Mouse (Mus musculus) E14TG2a.4 (cell line): ENCODE results near the gene Zfp668.

Experiments used
- H3K27me3 ChIP-seq: 2 replicates; pipeline ENCODE4 v1.6.1; 2014; ENCODE audit warnings: low read length, control low read depth; ENCODE audit not compliant: insufficient read depth
- H3K36me3 ChIP-seq: 2 replicates; pipeline ENCODE4 v1.6.1; 2014; ENCODE audit warnings: low read length, control low read depth; ENCODE audit not compliant: insufficient read depth
- H3K4me1 ChIP-seq: replicated peaks from 2 replicates; pipeline ENCODE4 v1.6.1; 2014; ENCODE audit warnings: low read depth, low read length, control low read depth
- H3K4me3 ChIP-seq: replicated peaks from 2 replicates; pipeline ENCODE4 v1.5.1; 2014; ENCODE audit warnings: mild to moderate bottlenecking, low read length
- H3K9me3 ChIP-seq: 2 replicates; pipeline ENCODE4 v1.6.1; 2014; ENCODE audit warnings: low read length, control low read depth
- CTCF ChIP-seq: conservative IDR thresholded peaks from 2 replicates; pipeline ENCODE4 v1.5.1; 2014; ENCODE audit warnings: low read length
- NANOG ChIP-seq: IDR thresholded peaks from 2 replicates; pipeline ENCODE4 v1.6.1; 2014; ENCODE audit warnings: borderline replicate concordance, low read length, mixed read lengths
- POU5F1 ChIP-seq: IDR thresholded peaks from 2 replicates; pipeline ENCODE4 v1.6.1; 2014; ENCODE audit warnings: low read length, borderline replicate concordance

Zfp668 gene

GRCm38 (mm10) chr7:127870136-127870821, 6.3 kb downstream of the Zfp668 start:
- TF ChIP-seq POU5F1 (no peak), CTCF (peak; percentile 40)
- Histone ChIP-seq H3K4me3 (no peak overlapping the region), H3K36me3 (peaks cover 66% of the 10 kb centered on the region), H3K9me3 (no peaks in the 10 kb centered on the region), H3K4me1 (peaks cover 71% of the 10 kb centered on the region), H3K27me3 (peaks cover 17% of the 10 kb centered on the region)

DNA sequence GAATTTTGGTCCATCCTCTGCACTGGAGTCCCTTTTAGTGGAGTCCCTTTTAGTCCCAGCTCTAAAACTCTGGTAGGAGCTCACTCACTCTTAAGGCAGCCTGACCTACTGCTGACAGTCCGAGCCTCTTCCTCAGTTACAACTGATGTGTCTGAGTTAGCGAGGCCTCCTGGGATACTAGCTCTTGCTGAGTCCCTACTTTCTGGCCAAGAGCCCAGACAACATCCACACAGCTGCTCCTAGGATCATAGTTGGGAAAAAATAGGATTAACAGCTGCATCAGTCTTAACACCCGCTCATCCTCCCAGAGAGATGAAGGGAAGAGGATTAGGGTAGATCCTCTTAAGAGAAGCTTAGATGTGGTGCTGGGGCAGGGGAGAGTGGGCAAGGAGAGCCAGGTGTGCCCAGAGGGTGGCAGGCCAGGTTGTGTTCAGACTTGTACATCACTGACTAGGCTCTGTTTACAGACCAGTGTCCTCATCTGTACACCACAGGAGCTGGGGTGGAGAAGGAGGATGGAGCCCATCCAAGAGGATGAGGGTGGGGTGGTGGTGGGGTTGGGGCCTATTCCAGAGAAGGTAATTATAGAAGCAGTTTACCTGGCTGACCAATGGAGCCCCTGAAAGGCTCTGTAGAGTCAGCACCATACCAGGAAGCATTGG, 7.3 kb downstream of the Zfp668 start:
- Histone ChIP-seq H3K4me1 (peaks cover 61% of the 10 kb centered on the region), H3K9me3 (no peaks in the 10 kb centered on the region), H3K27me3 (peaks cover 17% of the 10 kb centered on the region), H3K36me3 (peaks cover 63% of the 10 kb centered on the region), H3K4me3 (no peak overlapping the region)
- TF ChIP-seq POU5F1 = no peak
- no peak for TF ChIP-seq NANOG
- TF ChIP-seq CTCF = no peak

- Histone ChIP-seq H3K36me3 (peaks cover 48% of the 10 kb centered on the region), H3K9me3 (no peaks in the 10 kb centered on the region), H3K4me1 (peaks cover 51% of the 10 kb centered on the region), H3K4me3 (peak overlapping the region; percentile 68), H3K27me3 (peaks cover 17% of the 10 kb centered on the region)
- no peak for TF ChIP-seq CTCF
- TF ChIP-seq NANOG = no peak
- TF ChIP-seq POU5F1 = no peak
Observed at GRCm38 (mm10) chr7:127867641-127868040, 9.0 kb downstream of the Zfp668 start.

DNA sequence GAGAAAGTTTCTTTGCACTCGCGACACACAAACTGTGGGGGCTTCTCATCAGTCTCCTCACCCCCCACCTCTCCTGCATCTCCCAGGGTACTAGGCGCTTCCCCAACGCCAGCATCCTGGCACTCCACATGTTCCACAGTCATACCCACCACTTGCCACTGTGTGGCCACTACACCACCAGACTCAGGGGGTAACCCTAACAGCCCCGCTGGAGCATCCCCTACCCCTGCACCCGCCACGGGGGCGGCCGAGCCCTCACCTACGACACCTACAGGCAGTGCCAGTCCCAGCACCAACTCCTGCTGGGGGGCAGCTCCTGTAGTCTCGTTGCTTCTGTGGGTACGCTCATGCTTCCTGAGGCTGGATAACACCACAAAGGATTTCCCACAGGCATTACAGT, 10.2 kb downstream of the Zfp668 start:
- Histone ChIP-seq H3K4me3 (peak overlapping the region; percentile 68), H3K27me3 (peaks cover 17% of the 10 kb centered on the region), H3K9me3 (no peaks in the 10 kb centered on the region), H3K4me1 (peaks cover 48% of the 10 kb centered on the region), H3K36me3 (peaks cover 41% of the 10 kb centered on the region)
- TF ChIP-seq CTCF (no peak), NANOG (no peak), POU5F1 (no peak)

GRCm38 (mm10) chr7:127858258-127858657, 18.4 kb downstream of the Zfp668 start:
- peaks cover 29% of the 10 kb centered on the region for H3K4me1 ChIP-seq
- H3K36me3 ChIP-seq = no peaks in the 10 kb centered on the region
- H3K9me3 ChIP-seq = no peaks in the 10 kb centered on the region
- TF ChIP-seq POU5F1 (no peak), CTCF (no peak), NANOG (no peak)
- no peaks in the 10 kb centered on the region for H3K27me3 ChIP-seq
- H3K4me3 ChIP-seq = no peak overlapping the region

DNA sequence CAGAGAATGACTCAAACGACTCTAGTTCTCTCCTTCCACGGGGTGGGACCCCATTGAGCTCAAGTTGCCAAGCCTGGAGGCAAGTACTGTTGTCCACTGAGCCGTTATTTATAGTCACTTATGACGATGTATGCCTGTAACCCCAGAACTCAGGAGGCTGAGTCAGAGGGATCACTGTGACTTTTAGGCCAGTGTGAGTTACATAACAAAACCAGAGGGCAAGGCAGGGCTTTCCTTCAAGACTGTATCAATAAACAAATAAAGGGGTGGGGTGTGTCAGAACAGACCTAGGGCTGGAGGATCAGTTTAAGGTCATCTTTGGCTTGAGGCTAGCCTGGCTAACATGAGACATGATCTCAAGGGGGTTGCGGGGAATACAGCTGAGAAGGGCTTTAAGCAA, 25.7 kb downstream of the Zfp668 start:
- no peaks in the 10 kb centered on the region for H3K27me3 ChIP-seq
- TF ChIP-seq CTCF (no peak), POU5F1 (no peak), NANOG (no peak)
- H3K4me3 ChIP-seq = no peak overlapping the region
- peaks cover 25% of the 10 kb centered on the region for H3K36me3 ChIP-seq
- no peaks in the 10 kb centered on the region for H3K9me3 ChIP-seq
- peaks cover 40% of the 10 kb centered on the region for H3K4me1 ChIP-seq

GRCm38 (mm10) chr7:127849973-127850875, 26.4 kb downstream of the Zfp668 start:
- Histone ChIP-seq H3K9me3 (no peaks in the 10 kb centered on the region), H3K36me3 (peaks cover 27% of the 10 kb centered on the region), H3K4me1 (peaks cover 43% of the 10 kb centered on the region), H3K27me3 (no peaks in the 10 kb centered on the region), H3K4me3 (no peak overlapping the region)
- no peak for TF ChIP-seq POU5F1
- no peak for TF ChIP-seq CTCF
- no peak for TF ChIP-seq NANOG

DNA sequence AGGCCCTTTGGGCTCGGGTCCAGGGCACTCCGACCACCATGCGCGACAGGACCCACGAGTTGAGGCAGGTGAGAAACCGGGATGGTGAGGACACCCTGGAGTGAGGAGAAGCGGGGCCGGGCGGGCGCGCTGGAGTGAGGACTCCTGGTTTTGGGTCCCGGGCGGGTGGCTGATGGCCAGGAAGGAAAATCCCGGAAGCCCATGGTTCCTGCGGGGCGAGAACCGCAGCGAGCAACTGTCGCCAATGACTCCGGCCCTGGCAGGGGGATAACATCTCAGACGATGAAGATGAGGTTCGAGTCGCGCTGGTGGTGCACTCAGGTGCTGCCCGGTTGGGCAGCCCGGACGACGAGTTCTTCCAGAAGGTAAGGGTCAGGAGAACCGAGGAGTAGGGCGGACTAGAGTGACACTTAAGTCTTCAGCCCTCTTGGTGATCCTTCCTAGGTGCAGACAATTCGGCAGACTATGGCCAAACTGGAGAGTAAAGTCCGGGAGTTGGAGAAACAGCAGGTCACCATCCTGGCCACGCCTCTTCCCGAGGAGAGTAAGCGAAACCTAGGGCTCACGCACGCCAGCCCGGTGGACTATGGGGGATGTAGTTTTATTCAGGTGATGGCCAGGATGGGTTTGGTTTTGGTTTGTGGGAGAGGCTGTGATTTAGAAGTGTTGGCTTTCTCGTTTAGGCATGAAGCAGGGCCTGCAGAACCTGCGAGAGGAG, 34.5 kb downstream of the Zfp668 start:
- Histone ChIP-seq H3K36me3 (peaks cover 30% of the 10 kb centered on the region), H3K4me3 (peak overlapping the region; percentile 93)
- no peak for TF ChIP-seq POU5F1
- TF ChIP-seq CTCF = no peak
- no peak for TF ChIP-seq NANOG

More for the DNA sequence above, 34.5 kb downstream of the Zfp668 start:
- H3K9me3 ChIP-seq = no peaks in the 10 kb centered on the region
- H3K4me1 ChIP-seq = peaks cover 27% of the 10 kb centered on the region
- peaks cover 3% of the 10 kb centered on the region; the same call in 1 of the 2 replicates for H3K27me3 ChIP-seq
